Comparison of ENCODE assay signal across 14 mouse cellular contexts in genomic region chr9:30971967-30972366, GRCm38 (mm10). TPM values are rescaled to one million over a fixed set of nuclear protein-coding genes. Genes with fewer than 3 reads are reported as not detected.
A peak's percentile ranks its signal among the peaks of the same experiment; 100 is the strongest.
DNase-seq lines count a peak whose midpoint lies in the region; ATAC-seq and TF ChIP-seq lines count a peak whose summit lies in the region.
"Had no signal": no experiment of that assay in that cellular context is flagged by ENCODE, and none has a peak within 500 bp of the region (broad histone marks: within the 10 kb centered on the region; RNA-seq: fewer than 3 reads in every experiment).

No protein-coding gene starts in this region.

- no peak for TF ChIP-seq POLR2A in lung, adult 2 months (IDR thresholded peaks at IDR 0.05; ENCODE audit: borderline replicate concordance, extremely low read depth, low read depth, low read length)

- no peak overlapping the region for H3K4me2 ChIP-seq in stomach, embryonic 16.5 days (ENCODE audit: low read depth, low read length)
- H3K4me2 ChIP-seq: lung, embryonic 15.5 days; neural tube, embryonic 12.5 days had no signal

- no peaks in the 10 kb centered on the region for H3K9me3 ChIP-seq in stomach, embryonic 16.5 days (replicated peaks; ENCODE audit: control insufficient read depth, low read length)
- H3K9me3 ChIP-seq: lung, embryonic 15.5 days; neural tube, embryonic 12.5 days had no signal

- no peaks in the 10 kb centered on the region for H3K4me1 ChIP-seq in lung, adult 2 months (ENCODE audit: control insufficient read depth, insufficient read depth, low read length)
- H3K4me1 ChIP-seq in stomach, embryonic 16.5 days (ENCODE audit: control insufficient read depth, insufficient read depth, low read length): peaks cover 11% of the 10 kb centered on the region
- H3K4me1 ChIP-seq: lung, embryonic 15.5 days; neural tube, embryonic 12.5 days had no signal

- H3K36me3 ChIP-seq in stomach, embryonic 16.5 days (ENCODE audit: control insufficient read depth, insufficient read depth, low read length): no peaks in the 10 kb centered on the region
- H3K36me3 ChIP-seq: lung, embryonic 15.5 days; neural tube, embryonic 12.5 days had no signal

- H3K4me3 ChIP-seq in lung, adult 2 months (replicated peaks; ENCODE audit: extremely low read depth, low read depth, low read length): no peak overlapping the region
- H3K4me3 ChIP-seq in stomach, embryonic 16.5 days (replicated peaks; ENCODE audit: low read length): no peak overlapping the region
- H3K4me3 ChIP-seq: lung, embryonic 15.5 days; neural tube, embryonic 12.5 days had no signal

- no peak overlapping the region for H3K9ac ChIP-seq in stomach, embryonic 16.5 days (ENCODE audit: low read length)
- H3K9ac ChIP-seq: lung, embryonic 15.5 days; neural tube, embryonic 12.5 days had no signal

- 0 out of 2 replicates have a peak, but pooled peaks have one; percentile 34 for TF ChIP-seq CTCF in lung, adult 2 months (IDR thresholded peaks at IDR 0.05; ENCODE audit: insufficient read depth, low read length)

- peak; percentile 88 for DNase-seq in heart, adult 11 months
- no peak for DNase-seq in heart, adult 9 months (ENCODE audit: low spot score in 2 of 2)
- no peak for DNase-seq in lung, adult 2 months
- DNase-seq in lung, postnatal 36 days: no peak
- peak; percentile 44 to 83 for DNase-seq in adrenal gland, adult (ENCODE audit: inconsistent age in 2 of 2, low spot score in 1 of 2)
- DNase-seq: cerebellum, adult 8-10 months; kidney, postnatal 14 days; midbrain, embryonic 14.5 days had no signal

- WGBS in lung, adult 2 months: 32% methylated on average over 4 of the region's 4 CpGs
- WGBS in stomach, embryonic 16.5 days: 45% methylated on average over 4 of the region's 4 CpGs

- no peaks in the 10 kb centered on the region for H3K27me3 ChIP-seq in stomach, embryonic 16.5 days (ENCODE audit: control insufficient read depth, insufficient read depth, low read length)
- H3K27me3 ChIP-seq: lung, embryonic 15.5 days; neural tube, embryonic 12.5 days had no signal

- no peak for ATAC-seq in stomach, embryonic 16.5 days (ENCODE audit: insufficient read depth, low FRiP score)
- ATAC-seq in frontal cortex, adult (ENCODE audit: low TSS enrichment): no peak
- ATAC-seq: hindbrain, embryonic 16.5 days had no signal

- H3K27ac ChIP-seq in stomach, embryonic 16.5 days (ENCODE audit: low read length): peak overlapping the region; percentile 7; the same call in 1 of the 2 replicates
- H3K27ac ChIP-seq: lung, embryonic 15.5 days; neural tube, embryonic 12.5 days had no signal

RNA-seq across cellular contexts. Expression of gene Adamts8, which starts 29.6 kb away (rescaled TPM):
- polyA plus RNA-seq in lung, adult 2 months (2012; rRNA removed): 8.6 and 11.8 TPM in 2 replicates
- polyA plus RNA-seq in stomach, embryonic 16.5 days (2015; fragmentation: Nextera tagmentation; extraction: Ambion mirVana): 6.3 and 6.5 TPM in 2 replicates
- polyA plus RNA-seq: C2C12 had no signal

RNA-seq across cellular contexts. Expression of gene Adamts15, which starts 49.7 kb away (rescaled TPM):
- polyA plus RNA-seq in lung, adult 2 months (2012; rRNA removed): 26.6 and 29.6 TPM in 2 replicates
- 9.1 and 10.2 TPM in 2 replicates for polyA plus RNA-seq in stomach, embryonic 16.5 days (2015; fragmentation: Nextera tagmentation; extraction: Ambion mirVana)
- polyA plus RNA-seq: C2C12 had no signal

RNA-seq across cellular contexts. Expression of gene Zbtb44, which starts 58.5 kb away (rescaled TPM):
- 5.9 and 8.2 TPM in 2 replicates for polyA plus RNA-seq in lung, adult 2 months (2012; rRNA removed)
- 4.8 and 5.8 TPM in 2 replicates for polyA plus RNA-seq in stomach, embryonic 16.5 days (2015; fragmentation: Nextera tagmentation; extraction: Ambion mirVana)

Comparison
In these comparisons a context has a peak if more than half of its experiments do, and no peak if none do; other contexts are left out.
1. DNase-seq: peak in heart, adult 11 months (single experiment) and adrenal gland, adult (2 of 2); none in heart, adult 9 months (0 of 2), lung, adult 2 months (single experiment) and lung, postnatal 36 days (single experiment).